Mouse (Mus musculus) embryo, embryonic 10.5 days (tissue): ENCODE data around the gene Strap.
A peak's percentile ranks its signal among the peaks of the same experiment; 100 is the strongest.

Source experiments
- DNase-seq: peaks from one replicate; pipeline ENCODE4 v3.0.0-alpha.2; 2015; ENCODE audit warnings: low spot score

Gene Strap

DNA sequence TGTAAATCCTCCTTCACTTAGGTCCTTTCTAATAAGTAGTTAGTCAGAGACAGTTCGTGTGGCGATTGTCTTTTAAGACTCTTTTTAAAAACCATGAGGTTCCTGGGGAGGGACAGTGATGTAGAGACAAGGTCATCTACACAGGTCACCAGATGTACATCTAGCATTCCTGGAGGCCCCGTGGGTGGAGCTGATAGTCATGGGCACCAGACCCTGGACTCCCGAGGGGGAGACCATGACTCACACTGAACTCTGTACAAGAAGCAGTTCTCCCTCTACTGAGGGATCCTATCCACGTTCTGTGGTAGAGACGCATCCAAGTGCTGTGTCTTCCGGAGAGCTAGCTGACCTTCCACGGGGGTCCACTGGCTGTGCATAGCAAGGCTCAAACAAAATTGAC lies 42.1 kb downstream of the Strap start:
- DNase-seq, result no peak

DNA sequence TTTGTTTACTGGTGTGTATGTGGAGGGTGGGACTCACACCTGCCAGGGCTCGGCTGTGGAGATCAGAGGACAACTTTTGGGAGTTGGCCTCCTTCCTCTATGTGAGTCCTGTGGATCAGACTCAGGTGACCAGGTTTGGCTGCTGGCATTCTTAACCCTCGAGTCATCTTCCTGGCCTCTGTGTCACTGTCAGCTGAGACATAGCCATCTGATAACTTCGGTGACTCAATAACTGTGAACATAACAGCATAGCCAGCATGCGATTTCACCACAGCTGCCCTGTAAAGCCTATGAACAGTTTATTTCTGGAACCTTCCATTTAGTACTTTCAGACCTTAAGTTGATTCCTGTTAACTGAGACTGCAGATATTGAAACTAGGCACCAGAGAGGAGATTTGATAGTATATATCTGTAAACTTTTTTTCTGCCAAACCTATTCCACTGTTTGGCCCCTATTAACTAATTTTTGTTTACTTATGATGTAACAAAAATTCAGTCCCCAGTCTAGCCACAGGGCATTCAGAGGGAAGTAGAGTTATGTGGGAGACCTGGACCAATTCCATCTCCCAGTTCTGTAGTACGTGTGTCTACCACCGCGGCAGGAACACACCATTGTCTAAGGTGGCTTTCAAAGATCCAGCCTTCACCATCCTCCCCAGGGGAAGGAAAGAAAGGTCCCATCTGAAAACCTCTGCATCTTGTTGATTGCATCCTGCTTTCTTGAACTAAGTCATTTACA lies 49.2 kb downstream of the Strap start:
- DNase-seq, result no peak

DNA sequence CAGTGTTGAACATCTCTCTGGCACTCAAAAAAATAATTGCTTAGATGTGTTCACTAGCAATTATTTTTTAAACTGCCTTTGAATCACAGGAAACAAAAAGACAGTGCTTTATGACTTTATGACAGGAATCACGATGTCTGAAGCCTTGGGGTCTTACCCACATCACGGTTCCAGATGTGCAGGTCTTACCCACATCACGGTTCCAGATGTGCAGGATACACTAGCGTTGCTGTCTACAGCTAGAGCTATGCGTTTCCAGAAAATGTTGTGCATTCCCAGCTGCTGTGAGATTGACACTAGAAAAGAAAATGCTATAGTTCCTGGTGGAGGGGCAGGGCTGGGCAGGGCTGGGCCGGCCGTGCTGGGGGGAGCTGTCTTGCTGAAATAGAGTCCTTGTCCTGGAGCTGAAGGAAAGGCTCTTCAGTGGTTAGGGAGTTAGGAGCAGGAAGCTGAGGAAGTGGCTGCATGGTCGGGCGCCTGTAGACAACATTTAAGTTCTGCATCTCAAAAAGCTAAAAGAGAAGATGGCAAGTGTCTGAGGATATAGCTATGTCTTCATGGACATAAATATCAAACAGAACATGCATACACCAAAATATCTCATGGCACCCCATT lies 54.2 kb downstream of the Strap start:
- peak; percentile 14 for DNase-seq

DNA sequence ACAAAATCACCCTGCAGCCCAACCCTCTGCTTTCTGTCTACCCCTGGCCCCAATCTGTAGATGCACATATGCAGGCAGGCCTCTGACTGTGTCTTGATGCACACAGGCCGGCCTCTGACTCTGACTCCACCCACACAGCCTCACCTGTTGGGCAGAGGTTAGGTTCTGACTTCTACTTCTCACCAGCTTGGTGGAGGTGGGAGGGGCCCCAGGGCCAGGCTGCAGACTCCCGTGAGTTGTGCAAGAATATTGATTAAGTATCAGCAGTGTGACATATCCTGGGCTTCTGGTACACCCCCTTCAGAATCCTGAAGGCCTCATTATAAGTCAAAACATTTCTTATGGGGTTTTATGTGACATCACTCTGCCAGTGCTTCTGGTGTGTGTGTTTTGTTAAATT lies 54.8 kb downstream of the Strap start:
- DNase-seq, result no peak

DNA sequence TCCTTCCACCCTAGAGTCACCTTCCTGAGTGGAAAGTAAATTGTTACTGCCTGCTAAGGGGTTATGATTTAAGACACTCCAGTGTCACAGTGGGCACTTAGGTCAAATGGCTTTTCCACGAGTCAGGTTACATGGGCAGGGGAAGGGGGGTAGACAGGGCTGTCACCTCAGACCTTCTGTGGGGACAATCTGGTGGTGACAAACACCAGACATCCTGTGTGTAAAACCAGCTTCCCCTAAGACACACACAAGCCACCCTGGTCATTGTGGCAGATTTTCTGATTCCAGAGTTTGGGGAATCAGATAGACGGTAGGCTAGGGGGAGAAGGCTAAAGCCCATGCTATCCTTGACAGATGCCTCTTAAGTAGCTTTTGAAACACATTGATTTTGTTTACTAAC lies 60.6 kb downstream of the Strap start:
- peak; percentile 12 for DNase-seq

DNA sequence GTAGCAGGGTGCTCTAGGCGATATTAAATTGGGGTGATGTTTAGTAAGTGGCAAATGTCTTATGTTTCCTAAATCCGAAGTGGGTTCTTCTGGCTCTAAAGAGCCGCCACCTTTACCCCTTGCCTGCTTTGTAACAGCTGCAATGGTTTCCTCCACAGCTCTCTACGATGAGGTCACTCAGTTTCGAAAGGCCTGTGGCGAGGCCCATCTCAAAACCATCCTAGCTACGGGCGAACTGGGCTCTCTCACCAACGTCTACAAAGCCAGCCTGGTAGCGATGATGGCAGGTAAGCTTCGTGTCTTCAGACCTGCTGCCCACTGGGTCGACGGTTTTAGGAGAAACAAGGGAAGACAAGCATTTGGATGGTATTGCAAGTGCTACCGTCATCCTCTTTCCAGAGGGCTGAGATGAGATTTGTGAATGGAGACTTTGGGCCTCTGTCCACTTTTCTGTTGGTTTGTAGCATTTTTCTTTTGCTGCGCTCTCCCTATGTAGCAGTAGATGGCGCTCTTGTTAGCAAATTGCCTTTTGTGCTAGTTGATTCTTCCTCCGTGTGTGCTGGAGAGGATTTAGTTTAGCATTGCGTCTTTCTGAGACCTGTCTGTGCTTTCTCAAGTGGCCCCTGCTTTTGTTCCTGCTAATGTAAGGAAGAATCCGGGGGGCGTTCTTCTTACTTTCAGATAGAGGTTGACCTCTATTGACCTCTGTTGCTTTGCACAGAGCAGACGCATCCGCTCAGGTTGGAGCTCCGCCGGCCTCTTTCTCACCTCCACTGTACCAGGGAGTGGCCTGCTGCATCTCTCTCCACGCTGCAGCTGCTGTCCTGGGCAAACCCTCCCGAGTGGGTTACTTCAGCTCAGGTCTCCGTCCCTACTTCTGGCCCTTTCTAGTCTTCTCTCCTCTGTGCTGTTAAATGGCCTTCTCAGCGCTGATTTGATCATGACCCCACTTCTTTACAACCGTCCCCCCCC lies 62.0 kb downstream of the Strap start:
- peak; percentile 76 for DNase-seq

DNA sequence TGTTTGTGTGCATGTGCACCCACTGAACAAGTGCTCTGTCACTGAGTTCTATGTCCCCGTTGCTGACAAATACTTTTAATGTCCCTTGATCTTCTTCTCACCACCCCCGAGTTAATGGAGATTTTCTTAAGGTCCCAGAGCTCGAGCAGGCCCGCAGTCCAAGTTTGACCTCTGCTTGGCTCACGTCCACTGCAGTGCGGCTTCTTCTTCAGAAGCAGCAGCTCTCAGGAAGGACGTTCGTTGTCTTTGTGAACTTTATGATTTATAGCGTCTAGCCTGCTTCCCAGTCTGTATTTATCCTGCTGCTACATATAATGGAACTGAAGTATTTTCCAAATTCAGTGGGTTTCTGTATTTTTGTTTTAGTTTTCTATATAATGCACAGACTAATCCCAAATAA lies 64.4 kb downstream of the Strap start:
- DNase-seq, result no peak
